Mouse (Mus musculus): ENCODE measurements around the gene Selplg.

DNA sequence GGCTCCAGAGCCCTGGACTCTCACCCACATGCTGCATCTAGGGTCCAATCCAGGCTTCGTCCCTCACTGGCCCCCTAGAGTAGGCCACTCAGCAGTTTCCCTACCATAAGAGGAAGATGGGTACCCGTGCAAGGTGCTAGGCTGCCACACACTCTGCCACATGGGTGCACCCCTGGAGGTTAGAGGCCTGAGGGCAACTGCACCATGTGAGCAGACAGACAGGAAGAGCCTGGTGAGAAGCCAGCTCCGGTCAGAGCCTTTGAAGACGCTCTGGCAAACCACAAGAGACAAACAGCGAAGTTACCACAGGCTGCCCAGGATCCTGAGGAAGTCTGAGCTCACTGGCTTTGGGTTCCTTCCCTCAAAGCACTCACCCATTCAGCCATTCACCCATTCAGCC lies 45.5 kb downstream of the Selplg start:
- TF ChIP-seq CTCF (IDR thresholded peaks at IDR 0.05; ENCODE audit: low read depth) = no peak
- TF ChIP-seq EP300 (optimal IDR thresholded peaks at IDR 0.05) = no peak
